Mouse (Mus musculus) cerebellum, adult 2 months (tissue): ENCODE data around the gene Cacnb4.

Source experiments
- CTCF ChIP-seq: fragments of 200-500 bp; IDR thresholded peaks from 2 replicates; pipeline ENCODE4 v1.5.1; 2011; ENCODE audit warnings: low read depth, mild to moderate bottlenecking, control low read depth, low read length, moderate library complexity, borderline replicate concordance; ENCODE audit not compliant: insufficient read depth
- POLR2A ChIP-seq: fragments of 200-500 bp; IDR thresholded peaks from 2 replicates; pipeline ENCODE4 v1.6.1; 2011; ENCODE audit warnings: low read length, control low read depth, borderline replicate concordance; ENCODE audit not compliant: insufficient read depth

GRCm38 (mm10) chr2:52628186-52628585 is 48.4 kb downstream of the Cacnb4 start:
- TF ChIP-seq CTCF (no peak), POLR2A (no peak)
